Mouse (Mus musculus): ENCODE data around the gene Ppp1r9a. TPM values are rescaled to one million over a fixed set of nuclear protein-coding genes. Genes with fewer than 3 reads are reported as not detected.

The Ppp1r9a gene
- total and polyA plus RNA-seq, 3 experiments: 0.03 TPM; not detected in 2

DNA sequence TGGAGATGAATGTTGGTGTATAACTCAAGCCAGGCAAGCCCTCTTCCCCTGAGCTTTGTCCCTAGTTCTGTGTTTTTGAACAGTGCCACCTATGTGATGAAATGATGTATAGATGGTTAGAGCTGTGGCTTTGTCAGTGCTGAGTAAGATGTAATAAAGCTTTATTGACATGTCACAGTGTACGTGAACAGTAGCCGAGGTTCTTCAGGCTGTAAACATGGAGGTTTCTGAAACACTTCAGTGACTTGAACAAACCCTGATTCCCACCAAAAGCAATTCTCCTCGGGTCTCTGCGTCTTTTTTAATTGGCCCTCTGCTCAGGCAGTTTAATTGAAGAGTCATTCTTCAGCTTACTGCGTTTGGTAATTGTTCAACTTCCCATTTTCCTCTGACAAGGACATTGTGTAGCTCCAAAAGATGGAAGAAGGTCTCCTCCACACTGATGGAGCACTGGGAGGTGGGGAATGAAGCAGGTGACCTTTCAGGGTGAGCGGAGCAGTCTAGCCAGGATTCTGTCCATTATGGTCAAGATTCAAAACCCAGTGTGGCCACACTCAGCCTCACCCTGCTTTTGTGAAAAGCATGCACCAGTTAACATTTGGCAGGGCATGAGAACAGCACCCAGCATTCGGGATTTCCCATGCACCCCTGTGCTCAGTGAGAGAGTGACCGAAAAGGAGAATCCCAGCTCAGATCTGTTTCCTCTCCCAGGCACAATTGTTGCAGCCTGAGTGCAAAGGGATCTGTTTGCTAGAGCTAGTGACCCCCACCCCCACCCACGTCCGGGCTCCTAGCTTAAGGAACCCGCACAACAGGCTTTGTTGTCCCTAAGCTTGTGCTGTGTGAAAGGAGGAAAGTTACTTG, 108.1 kb downstream of the Ppp1r9a start:
- DNase-seq (ENCODE audit: low read depth, low spot score): no peak
- no peak overlapping the region for H3K9ac ChIP-seq (ENCODE audit: control insufficient read depth, low read depth, low read length, poor library complexity, severe bottlenecking)
- H3K4me3 ChIP-seq (ENCODE audit: control insufficient read depth in 1 of 2, insufficient read depth in 1 of 2, low read depth in 2 of 2, low read length in 2 of 2): no peak overlapping the region
- no peak overlapping the region for H3K27ac ChIP-seq (ENCODE audit: control insufficient read depth, low read depth, low read length)
- H3K79me2 ChIP-seq (ENCODE audit: control insufficient read depth, insufficient read depth, low read length, poor library complexity): no peaks in the 10 kb centered on the region
- peaks cover 0 to 5% of the 10 kb centered on the region in 2 experiments; a peak in 2 of 4 replicates for H3K27me3 ChIP-seq (ENCODE audit: control insufficient read depth in 1 of 2, insufficient read depth in 2 of 2, low read length in 2 of 2)
- H3K36me3 ChIP-seq (ENCODE audit: control insufficient read depth in 1 of 2, insufficient read depth in 2 of 2, low read length in 2 of 2): no peaks in the 10 kb centered on the region
- H3K4me1 ChIP-seq (ENCODE audit: control insufficient read depth in 1 of 2, insufficient read depth in 2 of 2, low read length in 2 of 2): no peaks in the 10 kb centered on the region
- no peaks in the 10 kb centered on the region for H3K9me3 ChIP-seq (replicated peaks; ENCODE audit: insufficient read depth, low read length)
- TF ChIP-seq RCOR1 (IDR thresholded peaks at IDR 0.05; ENCODE audit: low read depth, low read length): no peak
- TF ChIP-seq SMC3 (IDR thresholded peaks at IDR 0.05; ENCODE audit: low read depth, low read length): no peak
- no peak for TF ChIP-seq TBP (IDR thresholded peaks at IDR 0.05; ENCODE audit: low read depth, low read length)
- no peak for TF ChIP-seq CTCF (IDR thresholded peaks at IDR 0.05 in 2 of 3, conservative IDR thresholded peaks at IDR 0.05 in 1 of 3; ENCODE audit: control insufficient read depth in 1 of 3, insufficient read depth in 1 of 3, low read depth in 2 of 3, low read length in 3 of 3, poor library complexity in 1 of 3, severe bottlenecking in 1 of 3)
- TF ChIP-seq BHLHE40 (IDR thresholded peaks at IDR 0.05; ENCODE audit: borderline replicate concordance, low read depth, low read length): no peak
- TF ChIP-seq ELF1 (IDR thresholded peaks at IDR 0.05; ENCODE audit: low read depth, low read length): no peak
- no peak for TF ChIP-seq POLR2A (IDR thresholded peaks at IDR 0.05; ENCODE audit: control insufficient read depth in 1 of 2, insufficient read depth in 1 of 2, low read depth in 1 of 2, low read length in 2 of 2, poor library complexity in 1 of 2)
- no peak for TF ChIP-seq JUND (IDR thresholded peaks at IDR 0.05; ENCODE audit: low read depth, low read length)
- TF ChIP-seq USF1 (IDR thresholded peaks at IDR 0.05; ENCODE audit: low read depth, low read length): no peak
- no peak for TF ChIP-seq SIN3A (IDR thresholded peaks at IDR 0.05; ENCODE audit: low read length)
- no peak for TF ChIP-seq KAT2A (conservative IDR thresholded peaks at IDR 0.05; ENCODE audit: low read depth, low read length)
- TF ChIP-seq MYC (IDR thresholded peaks at IDR 0.05; ENCODE audit: low read depth, low read length): no peak
- TF ChIP-seq TAL1 (IDR thresholded peaks at IDR 0.05; ENCODE audit: low read length): no peak
- TF ChIP-seq POLR2AphosphoS5 (IDR thresholded peaks at IDR 0.05; ENCODE audit: borderline replicate concordance, low read depth, low read length): no peak

DNA sequence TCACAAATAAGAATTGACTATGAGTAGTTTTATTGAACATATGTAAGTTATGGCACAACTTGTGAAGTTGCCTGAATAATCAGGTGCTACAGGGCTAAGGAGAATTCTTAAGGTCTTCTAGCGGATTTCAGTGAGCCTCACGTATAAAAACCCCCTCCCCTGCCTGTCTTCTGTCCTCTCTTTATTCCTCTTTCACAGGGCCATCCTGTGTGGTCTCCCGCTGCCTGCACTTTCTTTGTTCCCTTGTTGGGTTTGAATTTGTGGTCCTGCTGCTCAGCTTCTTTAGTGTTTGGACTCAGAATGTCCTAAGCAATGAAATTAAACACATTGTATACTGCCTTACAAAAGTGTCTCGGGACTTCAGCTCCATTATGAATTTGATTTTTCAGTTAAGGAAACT, 110.1 kb downstream of the Ppp1r9a start:
- TF ChIP-seq RAD21 (IDR thresholded peaks at IDR 0.05; ENCODE audit: low read depth, low read length) (no peak), GABPA (IDR thresholded peaks at IDR 0.05; ENCODE audit: low read depth, low read length) (no peak), CHD1 (IDR thresholded peaks at IDR 0.05; ENCODE audit: low read depth, low read length) (no peak), CTCF (IDR thresholded peaks at IDR 0.05 in 2 of 3, conservative IDR thresholded peaks at IDR 0.05 in 1 of 3; ENCODE audit: control insufficient read depth in 1 of 3, insufficient read depth in 1 of 3, low read depth in 2 of 3, low read length in 3 of 3, poor library complexity in 1 of 3, severe bottlenecking in 1 of 3) (no peak), POLR2AphosphoS5 (IDR thresholded peaks at IDR 0.05; ENCODE audit: borderline replicate concordance, low read depth, low read length) (no peak), CHD2 (IDR thresholded peaks at IDR 0.05; ENCODE audit: low read length) (no peak), MAZ (IDR thresholded peaks at IDR 0.05; ENCODE audit: low read depth, low read length) (no peak), MXI1 (IDR thresholded peaks at IDR 0.05; ENCODE audit: low read depth, low read length) (no peak), ZC3H11A (IDR thresholded peaks at IDR 0.05; ENCODE audit: low read depth, low read length) (no peak), E2F4 (IDR thresholded peaks at IDR 0.05; ENCODE audit: borderline replicate concordance, low read depth, low read length) (no peak), USF2 (IDR thresholded peaks at IDR 0.05; ENCODE audit: borderline replicate concordance in 1 of 2, insufficient read depth in 1 of 2, low read depth in 1 of 2, low read length in 2 of 2) (no peak), UBTF (IDR thresholded peaks at IDR 0.05; ENCODE audit: borderline replicate concordance, insufficient read depth, low read depth, low read length) (no peak), RCOR1 (IDR thresholded peaks at IDR 0.05; ENCODE audit: low read depth, low read length) (no peak), NRF1 (IDR thresholded peaks at IDR 0.05; ENCODE audit: insufficient read depth, low read depth, low read length, poor library complexity, severe bottlenecking) (no peak)
- no peak overlapping the region for H3K27ac ChIP-seq (ENCODE audit: control insufficient read depth, low read depth, low read length)
- no peak overlapping the region for H3K4me3 ChIP-seq (ENCODE audit: control insufficient read depth in 1 of 2, insufficient read depth in 1 of 2, low read depth in 2 of 2, low read length in 2 of 2)
- no peaks in the 10 kb centered on the region for H3K4me1 ChIP-seq (ENCODE audit: control insufficient read depth in 1 of 2, insufficient read depth in 2 of 2, low read length in 2 of 2)
- H3K9me3 ChIP-seq (replicated peaks; ENCODE audit: insufficient read depth, low read length): no peaks in the 10 kb centered on the region
- no peaks in the 10 kb centered on the region for H3K79me2 ChIP-seq (ENCODE audit: control insufficient read depth, insufficient read depth, low read length, poor library complexity)
- H3K9ac ChIP-seq (ENCODE audit: control insufficient read depth, low read depth, low read length, poor library complexity, severe bottlenecking): no peak overlapping the region
- H3K27me3 ChIP-seq (ENCODE audit: control insufficient read depth in 1 of 2, insufficient read depth in 2 of 2, low read length in 2 of 2): peaks cover 0 to 2% of the 10 kb centered on the region in 2 experiments; a peak in 2 of 4 replicates
- no peak for DNase-seq (ENCODE audit: low read depth, low spot score)
- H3K36me3 ChIP-seq (ENCODE audit: control insufficient read depth in 1 of 2, insufficient read depth in 2 of 2, low read length in 2 of 2): no peaks in the 10 kb centered on the region
